9 mouse cellular contexts compared by ENCODE assay signal in the genomic region with DNA sequence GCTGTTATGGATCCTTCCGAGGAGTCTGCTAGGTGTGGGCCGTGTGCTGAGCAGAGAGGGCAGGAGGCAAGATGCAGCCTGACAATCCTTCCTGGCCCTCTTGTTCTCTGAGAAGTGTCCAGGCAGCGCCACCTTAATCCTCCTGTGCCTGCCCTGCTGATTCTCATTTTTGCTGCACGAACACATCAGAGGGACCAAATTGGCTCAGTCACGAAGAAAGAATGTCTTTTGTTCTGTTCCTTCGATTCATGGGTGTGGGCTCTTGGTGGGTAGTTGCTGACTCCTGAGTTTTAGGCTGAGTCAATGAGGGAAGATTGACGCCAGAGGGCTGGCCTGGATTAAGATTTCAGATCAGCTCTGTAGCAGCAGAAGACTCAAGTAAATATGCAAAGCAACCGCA.
DNase-seq lines count a peak whose midpoint lies in the region; ATAC-seq lines count a peak whose summit lies in the region.
"Had no signal": no experiment of that assay in that cellular context is flagged by ENCODE, and none has a peak within 500 bp of the region (broad histone marks: within the 10 kb centered on the region; RNA-seq: fewer than 3 reads in every experiment).

No protein-coding gene starts in this region.

- DNase-seq in 3T3-L1 (ENCODE audit: low read depth, low spot score): peak; percentile 59
- DNase-seq in NIH3T3 (ENCODE audit: low read depth): peak; percentile 78
- no peak for DNase-seq in urinary bladder, postnatal 10 days (ENCODE audit: low spot score)
- no peak for DNase-seq in adrenal gland, postnatal 10 days
- DNase-seq in left cerebral cortex, adult 9 months (ENCODE audit: low spot score in 2 of 2): no peak
- no peak for DNase-seq in thymus, postnatal 36 days

- H3K4me1 ChIP-seq in forebrain, embryonic 15.5 days: peaks cover 10% of the 10 kb centered on the region
- H3K4me1 ChIP-seq in midbrain, embryonic 12.5 days: peaks cover 15% of the 10 kb centered on the region

- no peak for ATAC-seq in forebrain, embryonic 15.5 days (replicated peaks)
- peak; percentile 48; the same call in 1 of the 2 replicates for ATAC-seq in midbrain, embryonic 12.5 days (ENCODE audit: low FRiP score, low read depth)

- peaks cover 28% of the 10 kb centered on the region for H3K36me3 ChIP-seq in forebrain, embryonic 15.5 days
- H3K36me3 ChIP-seq in midbrain, embryonic 12.5 days: peaks cover 33% of the 10 kb centered on the region

- WGBS in forebrain, embryonic 15.5 days: 8% methylated on average over 8 of the region's 8 CpGs
- 6% methylated on average over 8 of the region's 8 CpGs for WGBS in midbrain, embryonic 12.5 days

- H3K9ac ChIP-seq in forebrain, embryonic 15.5 days (replicated peaks): peak overlapping the region; percentile 25; the same call in 1 of the 2 replicates
- H3K9ac ChIP-seq in midbrain, embryonic 12.5 days (replicated peaks): peak overlapping the region; percentile 28; the same call in 1 of the 2 replicates

- H3K27ac ChIP-seq in forebrain, embryonic 15.5 days (replicated peaks): peak overlapping the region; percentile 58
- peak overlapping the region; percentile 81 for H3K27ac ChIP-seq in midbrain, embryonic 12.5 days (replicated peaks)

- no peaks in the 10 kb centered on the region for H3K9me3 ChIP-seq in forebrain, embryonic 15.5 days
- H3K9me3 ChIP-seq in midbrain, embryonic 12.5 days: peaks cover 5% of the 10 kb centered on the region; the same call in 1 of the 2 replicates

- H3K4me2 ChIP-seq in forebrain, embryonic 15.5 days (replicated peaks): no peak overlapping the region
- H3K4me2 ChIP-seq in midbrain, embryonic 12.5 days (replicated peaks): peak overlapping the region; percentile 13; the same call in 1 of the 2 replicates

- H3K27me3 ChIP-seq in forebrain, embryonic 15.5 days: no peaks in the 10 kb centered on the region
- H3K27me3 ChIP-seq in midbrain, embryonic 12.5 days: no peaks in the 10 kb centered on the region

- H3K4me3 ChIP-seq in forebrain, embryonic 15.5 days: no peak overlapping the region
- H3K4me3 ChIP-seq in midbrain, embryonic 12.5 days: no peak overlapping the region
- H3K4me3 ChIP-seq: myocyte had no signal

Comparison
In these comparisons a context has a peak if more than half of its experiments do, and no peak if none do; other contexts are left out.
1. DNase-seq: peak in 3T3-L1 (single experiment) and NIH3T3 (single experiment); none in urinary bladder, postnatal 10 days (single experiment), adrenal gland, postnatal 10 days (single experiment), left cerebral cortex, adult 9 months (0 of 2) and thymus, postnatal 36 days (0 of 2).